Mouse (Mus musculus) brown adipose tissue, adult 24 weeks (tissue): ENCODE measurements around the gene Eva1c. TPM values are rescaled to one million over a fixed set of nuclear protein-coding genes. Genes with fewer than 3 reads are reported as not detected.
"Not testable (repeated sequence)": the region's sequence is repeated elsewhere in the genome, so short reads cannot be mapped to it uniquely, and the experiment has no call there.

Source experiments
- H3K27ac ChIP-seq: fragments of 200-500 bp; replicated peaks from 2 replicates; pipeline ENCODE4 v1.5.1; 2012; ENCODE audit warnings: low read depth, mild to moderate bottlenecking, low read length
- H3K4me1 ChIP-seq: fragments of 200-500 bp; 2 replicates; pipeline ENCODE4 v1.6.1; 2012; ENCODE audit warnings: low read length, mixed read lengths; ENCODE audit not compliant: control insufficient read depth, insufficient read depth, insufficient read length
- H3K4me3 ChIP-seq: fragments of 200-500 bp; 2 replicates; pipeline ENCODE4 v1.5.1; 2012; ENCODE audit warnings: low read depth, mild to moderate bottlenecking, low read length, moderate library complexity; ENCODE audit not compliant: insufficient read depth
- polyA plus RNA-seq: library from polyadenylated mRNA; stranded (reverse); fragments of >200 nt; gene quantifications from 2 replicates; pipeline ENCODE4 v1.2.4, GENCODE M21; 2012; ENCODE audit not compliant: missing spikeins, insufficient read depth, insufficient read length

Gene Eva1c
- polyA plus RNA-seq, 1 experiment: 1.8 TPM

DNA sequence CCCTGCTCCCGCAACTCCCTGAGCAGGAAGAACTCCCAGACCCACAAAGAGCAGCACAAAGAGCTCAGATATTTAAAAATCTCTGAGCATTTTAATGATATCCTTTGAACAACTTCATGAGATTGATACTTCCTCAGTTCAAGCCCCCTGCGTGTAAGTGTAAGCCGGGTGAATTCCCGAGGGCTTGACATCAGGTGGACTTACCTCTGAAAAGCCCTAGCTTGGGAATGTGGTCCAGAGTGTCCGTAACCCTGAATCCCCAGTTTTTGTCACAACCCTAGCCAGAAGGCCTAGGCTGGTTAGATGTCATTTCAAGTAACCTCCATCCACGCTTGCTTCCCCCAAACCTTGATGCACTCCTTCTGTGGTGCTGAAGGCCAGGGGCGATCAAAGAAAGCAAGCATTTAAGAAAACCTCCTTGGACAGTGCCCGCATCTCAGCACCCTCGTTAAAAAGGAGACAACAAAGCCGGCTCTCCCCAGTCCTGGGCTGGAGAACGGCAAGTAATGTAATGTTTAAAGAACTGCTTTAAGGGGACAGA is 15.7 kb upstream of the Eva1c start:
- Histone ChIP-seq H3K4me3 (peak overlapping the region; percentile 45), H3K27ac (peak overlapping the region; percentile 44), H3K4me1 (peaks cover 4% of the 10 kb centered on the region; the same call in 1 of the 2 replicates)

- Histone ChIP-seq H3K4me1 (peaks cover 4% of the 10 kb centered on the region; the same call in 1 of the 2 replicates), H3K4me3 (no peak overlapping the region), H3K27ac (no peak overlapping the region)
Observed at GRCm38 (mm10) chr16:90812086-90812485, 14.4 kb upstream of the Eva1c start.

DNA sequence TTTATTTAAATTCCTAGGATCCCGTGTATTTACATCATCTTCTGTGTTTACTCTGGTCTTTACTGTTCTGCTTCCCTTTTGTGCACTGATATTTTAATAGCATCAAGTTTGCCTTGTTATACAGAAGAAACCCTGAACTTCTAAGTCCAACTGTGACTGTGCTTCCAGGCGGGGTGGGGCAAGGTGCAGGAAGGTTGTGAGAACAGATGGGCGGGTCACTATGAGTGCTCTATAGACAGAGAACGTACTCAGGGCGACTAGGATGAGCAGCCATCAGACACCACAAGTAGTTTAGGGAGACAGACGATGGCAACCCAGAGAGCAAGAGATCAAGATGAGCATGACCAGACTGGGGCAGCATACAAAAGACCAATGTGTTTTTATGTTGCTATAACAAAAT is 6.2 kb upstream of the Eva1c start:
- H3K4me1 ChIP-seq: no peaks in the 10 kb centered on the region
- no peak overlapping the region for H3K27ac ChIP-seq
- H3K4me3 ChIP-seq: no peak overlapping the region

GRCm38 (mm10) chr16:90821046-90821697 is 5.3 kb upstream of the Eva1c start:
- no peak overlapping the region for H3K27ac ChIP-seq

DNA sequence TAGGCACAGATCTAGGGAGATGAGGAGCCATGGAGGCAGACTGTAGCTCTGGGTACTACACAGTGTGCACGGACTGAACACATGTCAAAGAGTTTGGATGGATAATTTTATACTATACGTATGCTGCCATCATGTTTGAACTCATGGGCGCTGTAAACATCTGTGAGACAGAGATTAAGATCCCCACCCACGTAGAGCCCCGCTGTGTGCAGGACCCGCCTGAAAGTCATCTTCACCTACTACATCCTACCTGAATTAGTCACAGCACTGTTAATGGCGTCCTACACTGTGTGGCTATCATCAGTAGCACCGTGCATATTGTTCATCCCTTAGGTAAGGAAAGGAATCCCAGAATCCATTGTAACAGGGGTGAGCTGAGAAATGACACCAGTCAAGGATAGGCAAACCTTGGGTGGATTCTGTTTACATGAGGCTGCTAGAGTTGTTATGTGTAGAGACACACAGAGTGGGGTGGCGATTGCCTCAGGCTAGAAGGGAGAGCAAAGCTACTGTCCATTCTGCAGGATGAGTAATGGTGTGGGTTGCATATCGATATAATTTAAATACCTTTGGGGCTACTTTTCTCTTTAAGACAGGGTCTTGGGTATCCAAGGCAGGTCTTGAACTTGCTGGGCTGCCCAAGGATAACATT is 4.1 kb upstream of the Eva1c start:
- H3K27ac ChIP-seq: no peak overlapping the region
- peaks cover 3% of the 10 kb centered on the region; the same call in 1 of the 2 replicates for H3K4me1 ChIP-seq
- no peak overlapping the region for H3K4me3 ChIP-seq

More at GRCm38 (mm10) chr16:90821046-90821697, 5.3 kb upstream of the Eva1c start:
- no peak overlapping the region for H3K4me3 ChIP-seq
- H3K4me1 ChIP-seq: peaks cover 3% of the 10 kb centered on the region; the same call in 1 of the 2 replicates

DNA sequence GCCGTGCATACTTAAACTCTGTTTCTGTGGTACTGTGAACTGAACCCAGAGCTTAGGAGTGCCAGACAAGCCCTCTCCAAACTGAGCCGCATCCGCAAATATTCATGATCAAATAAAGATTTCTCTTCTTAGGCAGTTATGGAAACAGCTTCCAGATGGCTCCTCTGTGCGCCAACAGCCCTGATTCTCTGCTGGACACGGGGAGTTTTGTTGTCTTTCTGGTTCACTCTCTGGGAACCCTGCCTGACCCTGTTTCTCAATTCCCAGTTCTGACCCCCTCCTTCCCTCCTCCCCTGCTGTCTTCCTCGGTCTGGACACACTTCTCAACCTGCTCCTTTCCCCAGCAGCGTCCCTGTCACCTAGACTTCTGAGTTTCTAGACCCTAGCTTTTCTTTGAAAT is 3.5 kb upstream of the Eva1c start:
- H3K27ac ChIP-seq: no peak overlapping the region
- H3K4me3 ChIP-seq: no peak overlapping the region
- peaks cover 3% of the 10 kb centered on the region; the same call in 1 of the 2 replicates for H3K4me1 ChIP-seq

DNA sequence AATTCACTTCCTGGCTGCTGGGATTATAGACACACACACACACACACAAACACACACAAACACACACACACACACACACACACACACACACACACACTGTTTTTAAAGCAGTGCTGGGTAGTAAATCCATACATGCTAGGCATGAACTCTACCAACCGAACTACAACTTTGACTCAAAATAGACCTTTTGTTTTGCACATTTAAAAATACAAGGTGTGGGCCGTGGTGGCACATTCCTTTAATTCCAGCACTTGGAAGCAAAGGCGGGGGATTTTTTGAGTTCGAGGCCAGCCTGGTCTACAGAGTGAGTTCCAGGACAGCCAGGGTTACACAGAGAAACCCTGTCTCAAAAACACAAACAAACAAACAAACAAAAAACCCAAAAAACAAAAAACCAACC is 2.5 kb upstream of the Eva1c start:
- H3K4me1 ChIP-seq, H3K4me3 ChIP-seq: not testable (repeated sequence)

DNA sequence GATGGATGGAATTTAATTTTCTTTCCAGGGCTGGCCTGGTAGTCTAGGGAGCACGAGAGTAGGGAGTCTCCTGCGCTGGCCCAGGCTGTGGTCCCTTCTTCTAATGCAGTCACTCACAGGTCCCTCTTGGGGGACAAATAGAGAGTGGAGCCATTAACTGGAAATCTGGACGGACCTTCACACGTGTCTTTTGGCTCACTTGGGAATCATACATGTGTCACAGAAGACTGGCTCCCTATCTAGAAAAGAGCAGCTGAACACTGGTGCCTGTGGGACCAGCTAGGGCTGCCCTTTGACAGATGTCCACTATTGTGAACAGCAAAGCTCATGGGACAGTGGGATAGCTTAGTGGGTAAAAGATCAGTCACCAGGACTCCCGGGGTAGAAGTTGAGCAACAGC is 478 bp upstream of the Eva1c start:
- Histone ChIP-seq H3K4me3 (no peak overlapping the region), H3K27ac (no peak overlapping the region), H3K4me1 (peaks cover 3% of the 10 kb centered on the region; the same call in 1 of the 2 replicates)

More for the DNA sequence above, 2.5 kb upstream of the Eva1c start:
- H3K27ac ChIP-seq: not testable (repeated sequence)

GRCm38 (mm10) chr16:90827498-90827897 is 979 bp downstream of the Eva1c start:
- Histone ChIP-seq H3K4me1 (peaks cover 7% of the 10 kb centered on the region), H3K4me3 (no peak overlapping the region), H3K27ac (no peak overlapping the region)

DNA sequence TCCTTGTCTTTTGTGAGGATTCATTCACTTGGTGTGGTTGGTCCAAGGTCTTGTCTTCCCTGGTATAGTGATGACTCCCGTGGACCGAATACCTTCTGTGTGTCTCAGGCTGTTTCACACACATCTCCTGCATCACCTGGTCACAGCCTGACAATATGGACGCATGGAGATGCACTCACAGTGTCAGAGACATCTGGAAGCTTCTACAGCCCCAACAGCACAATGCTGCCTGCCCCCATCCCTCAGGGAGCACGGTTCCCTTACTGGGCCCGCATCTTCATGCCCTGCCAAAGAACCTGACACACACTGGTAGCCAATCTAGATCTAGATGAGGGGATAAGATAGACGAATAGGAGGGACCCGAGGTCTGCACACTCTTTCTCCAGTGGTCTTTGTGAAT is 2.6 kb downstream of the Eva1c start:
- no peak overlapping the region for H3K27ac ChIP-seq
- H3K4me1 ChIP-seq: peaks cover 7% of the 10 kb centered on the region
- H3K4me3 ChIP-seq: no peak overlapping the region

DNA sequence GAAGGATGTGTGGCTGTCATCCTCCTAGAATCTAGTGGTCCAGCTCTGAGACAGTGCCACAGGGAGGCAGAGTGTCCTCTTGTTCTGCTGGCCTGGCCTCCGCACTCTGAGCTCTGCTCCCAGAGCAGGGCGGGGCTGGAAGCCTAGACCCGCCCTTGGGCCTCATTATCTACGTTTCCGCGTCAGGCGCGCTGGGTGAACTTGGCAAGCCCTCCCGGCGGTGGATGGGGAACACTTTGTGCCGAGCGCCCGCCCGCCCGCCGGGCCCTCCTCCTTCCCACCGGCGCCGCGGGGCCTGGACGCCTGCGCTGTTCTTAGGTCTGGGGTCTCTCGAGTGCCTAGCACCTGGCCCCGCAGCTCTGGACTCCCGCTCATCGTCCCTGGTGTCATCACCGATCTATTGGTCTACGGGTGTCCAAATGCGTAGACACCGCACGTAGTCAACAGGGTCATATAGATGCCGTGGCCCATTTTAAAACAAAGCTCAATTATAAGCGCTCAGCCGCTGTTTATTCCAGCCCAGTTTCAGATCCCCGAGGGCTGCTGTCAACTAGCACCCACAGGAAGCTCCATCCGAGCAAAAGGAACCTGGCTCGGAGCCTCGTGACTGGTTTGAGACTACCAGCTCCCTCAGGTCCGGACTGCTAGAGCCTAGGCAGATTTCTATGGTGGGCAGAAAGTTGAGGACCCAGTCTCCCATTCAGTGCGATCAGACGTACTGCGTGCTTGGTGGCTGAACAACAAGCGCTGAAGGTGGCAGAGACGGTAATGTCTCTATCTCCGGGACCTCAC is 3.6 kb downstream of the Eva1c start:
- H3K4me3 ChIP-seq: peak overlapping the region; percentile 67
- peak overlapping the region; percentile 84 for H3K27ac ChIP-seq
- H3K4me1 ChIP-seq: peaks cover 7% of the 10 kb centered on the region

DNA sequence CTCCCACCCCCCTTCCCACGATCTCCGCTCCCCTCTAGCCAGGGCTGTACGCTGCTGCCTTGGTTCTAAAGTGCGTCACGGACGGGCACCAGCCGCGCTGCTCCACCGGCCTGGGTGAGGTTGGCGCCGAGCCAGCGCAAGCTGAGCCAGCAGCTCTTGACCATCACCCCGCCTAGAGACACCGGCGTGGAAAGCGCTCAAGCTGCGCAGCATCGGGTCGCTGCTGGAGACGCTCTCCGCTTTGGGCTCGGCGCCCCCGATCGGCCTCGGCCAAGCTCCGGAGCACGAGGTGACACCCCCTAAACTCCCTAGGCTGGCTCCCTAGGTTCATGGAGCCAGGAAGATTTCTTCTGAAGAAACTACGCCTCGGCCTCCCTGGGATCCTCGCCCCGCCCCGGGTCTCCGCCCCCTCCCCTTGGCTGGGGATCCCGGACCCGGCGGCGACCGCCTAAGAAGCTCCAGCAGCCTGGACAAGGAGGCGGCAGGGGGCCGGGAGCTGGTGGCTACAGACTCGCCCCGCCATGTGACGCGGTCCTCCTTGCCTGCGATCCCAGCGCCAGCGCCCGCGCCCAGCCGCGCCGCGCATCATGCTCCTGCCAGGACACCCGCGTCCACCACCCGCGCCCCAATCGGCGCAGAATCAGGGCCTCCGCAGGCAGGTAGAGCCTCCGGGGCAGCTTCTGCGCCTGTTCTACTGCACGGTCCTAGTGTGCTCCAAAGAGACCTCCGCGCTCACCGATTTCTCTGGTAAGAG is 4.3 kb downstream of the Eva1c start:
- H3K27ac ChIP-seq: peak overlapping the region; percentile 84
- peak overlapping the region; percentile 67 for H3K4me3 ChIP-seq
- peaks cover 7% of the 10 kb centered on the region for H3K4me1 ChIP-seq

GRCm38 (mm10) chr16:90831676-90832075 is 5.2 kb downstream of the Eva1c start:
- H3K4me3 ChIP-seq: peak overlapping the region; percentile 67
- H3K27ac ChIP-seq: no peak overlapping the region
- peaks cover 5% of the 10 kb centered on the region; the same call in 1 of the 2 replicates for H3K4me1 ChIP-seq

GRCm38 (mm10) chr16:90832495-90832894 is 6.0 kb downstream of the Eva1c start:
- Histone ChIP-seq H3K27ac (no peak overlapping the region), H3K4me3 (no peak overlapping the region)

More at GRCm38 (mm10) chr16:90832495-90832894, 6.0 kb downstream of the Eva1c start:
- peaks cover 5% of the 10 kb centered on the region; the same call in 1 of the 2 replicates for H3K4me1 ChIP-seq
